Mouse (Mus musculus) adrenal gland, adult (tissue): Measurements from ENCODE around the gene Mosmo.

ENCODE experiments used
- DNase-seq, 2 experiments: peaks; one replicate each; pipeline ENCODE4 v3.0.0; 2022 to 2023; ENCODE audit warnings: low spot score in 1 of 2; ENCODE audit not compliant: inconsistent age in 2 of 2

Gene Mosmo

DNA sequence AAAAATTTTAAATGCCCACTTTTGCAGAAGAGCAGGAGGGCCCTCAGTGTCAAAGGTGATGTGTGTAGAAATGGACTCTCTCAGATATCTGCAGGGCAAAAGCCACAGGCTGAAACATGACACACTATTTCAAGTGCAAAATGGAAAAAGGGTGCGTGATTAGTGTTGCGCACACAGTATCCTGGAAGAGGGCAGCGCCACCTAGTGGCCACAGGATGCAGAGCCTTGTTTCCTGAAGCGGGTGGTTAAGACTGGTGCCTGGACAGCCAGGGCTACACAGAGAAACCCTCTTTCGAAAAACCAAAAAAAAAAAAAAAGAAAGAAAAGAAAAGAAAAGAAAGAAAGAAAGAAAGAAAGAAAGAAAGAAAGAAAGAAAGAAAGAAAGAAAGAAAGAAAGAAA is 77.3 kb downstream of the Mosmo start:
- DNase-seq: peak; percentile 77 to 91

DNA sequence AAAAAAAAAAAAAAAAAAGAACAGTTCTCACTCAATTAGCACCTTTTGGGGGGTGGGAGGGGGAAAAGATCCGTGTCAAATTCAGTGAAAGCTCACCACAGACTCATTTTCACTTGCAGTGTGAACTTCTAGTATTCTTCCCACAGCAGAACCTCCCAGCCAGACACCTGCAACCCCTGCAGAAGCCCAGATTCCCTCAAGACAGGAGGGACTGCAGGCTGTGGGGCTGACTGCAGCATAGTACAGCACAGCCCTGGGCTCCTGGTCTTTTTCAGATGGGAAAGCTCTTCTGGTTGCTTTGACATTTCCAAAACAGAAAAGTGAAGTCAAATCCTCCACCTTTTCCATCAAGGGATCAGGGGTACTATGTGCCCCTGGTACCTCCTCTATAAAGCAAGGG is 90.0 kb downstream of the Mosmo start:
- no peak for DNase-seq

DNA sequence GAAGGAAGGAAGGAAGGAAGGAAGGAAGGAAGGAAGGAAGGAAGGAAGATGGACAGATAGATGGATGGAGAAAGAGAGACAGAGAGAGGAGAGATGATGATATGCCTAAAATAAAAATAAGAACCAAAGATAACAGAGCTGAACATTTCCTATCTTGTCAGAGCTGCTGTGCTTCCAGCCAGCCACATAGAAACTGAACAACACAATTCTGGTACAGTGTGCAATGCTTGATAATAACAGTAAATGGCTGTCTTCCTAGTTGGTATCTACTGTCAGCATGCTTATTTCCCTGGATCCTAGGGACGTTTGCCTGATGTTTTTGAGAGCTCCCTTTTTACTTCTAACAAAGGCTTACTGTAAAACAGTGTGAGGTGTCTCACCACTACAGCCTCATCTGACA is 94.0 kb downstream of the Mosmo start:
- no peak for DNase-seq

DNA sequence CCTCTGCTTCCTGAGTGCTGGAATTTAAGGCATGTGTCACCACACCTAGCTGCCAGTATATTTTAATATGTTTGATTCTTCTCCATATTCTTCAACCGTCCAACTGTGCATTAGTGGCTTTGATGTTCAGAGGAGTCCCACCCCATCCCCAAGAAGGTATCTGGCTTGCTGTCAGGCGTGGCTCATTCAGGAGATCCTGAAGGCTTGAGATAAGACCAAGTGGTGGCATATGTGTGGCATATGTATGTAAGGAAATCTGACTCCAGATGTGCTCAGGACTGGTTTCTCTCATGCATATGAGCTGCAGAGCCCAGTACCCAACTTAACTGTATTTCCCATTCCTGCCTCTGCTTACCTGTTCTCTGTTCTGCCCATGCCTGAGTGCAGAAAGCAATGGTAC is 100.6 kb downstream of the Mosmo start:
- no peak for DNase-seq
